Mouse (Mus musculus) heart, embryonic 11.5 days (tissue): ENCODE data around the gene Slc36a1. TPM values are rescaled to one million over a fixed set of nuclear protein-coding genes. Genes with fewer than 3 reads are reported as not detected.

Experiments
- ATAC-seq: fragments of 200-750 bp; cut with Nextera tagmentation; replicated peaks from 2 replicates; pipeline ENCODE4 v1.8.0; 2017; ENCODE audit warnings: moderate library complexity; ENCODE audit not compliant: insufficient number of reproducible peaks, low FRiP score, low TSS enrichment
- H3K27ac ChIP-seq: fragments of 300-500 bp; sonication (generic); 2 replicates; pipeline ENCODE4 v1.5.1; 2014; ENCODE audit warnings: mild to moderate bottlenecking, low read depth, low read length
- H3K27me3 ChIP-seq: fragments of 300-500 bp; sonication (generic); 2 replicates; pipeline ENCODE4 v1.6.1; 2014; ENCODE audit warnings: mild to moderate bottlenecking, low read length, mixed read lengths; ENCODE audit not compliant: control insufficient read depth, insufficient read depth
- H3K36me3 ChIP-seq: fragments of 300-500 bp; sonication (generic); 2 replicates; pipeline ENCODE4 v1.6.1; 2014; ENCODE audit warnings: mild to moderate bottlenecking, low read length, moderate library complexity, mixed read lengths; ENCODE audit not compliant: control insufficient read depth, insufficient read depth
- H3K4me1 ChIP-seq: fragments of 300-500 bp; sonication (generic); 2 replicates; pipeline ENCODE4 v1.6.1; 2014; ENCODE audit warnings: low read length; ENCODE audit not compliant: control insufficient read depth, insufficient read depth
- H3K4me2 ChIP-seq: fragments of 300-500 bp; sonication (generic); 2 replicates; pipeline ENCODE4 v1.6.1; 2014; ENCODE audit warnings: mild to moderate bottlenecking, moderate library complexity
- H3K4me3 ChIP-seq: fragments of 300-500 bp; sonication (generic); 2 replicates; pipeline ENCODE4 v1.5.1; 2014; ENCODE audit warnings: low read depth, low read length
- H3K9ac ChIP-seq: fragments of 300-500 bp; sonication (generic); 2 replicates; pipeline ENCODE4 v1.6.1; 2014; ENCODE audit warnings: mild to moderate bottlenecking, low read depth, low read length, moderate library complexity
- H3K9me3 ChIP-seq: fragments of 300-500 bp; sonication (generic); replicated peaks from 2 replicates; pipeline ENCODE4 v1.6.1; 2016; ENCODE audit warnings: low read length; ENCODE audit not compliant: control insufficient read depth
- WGBS: fragments of 180-500 bp; shearing (Covaris S2); extraction: QIAGEN DNeasy Blood & Tissue Kit; methylation state at CpG from one replicate; pipeline ENCODE4 v1.1.7; 2014; ENCODE audit not compliant: insufficient replicate concordance; 5-methylcytosine and 5-hydroxymethylcytosine counted together
- polyA plus RNA-seq: library from polyadenylated mRNA; unstranded; fragments of >200 nt; fragmentation: Nextera tagmentation; extraction: Ambion mirVana; gene quantifications from 2 replicates; pipeline ENCODE4 v1.2.1, GENCODE M21; 2014

The Slc36a1 gene
- polyA plus RNA-seq, 1 experiment from 2014 or later, result 2.0 TPM

DNA sequence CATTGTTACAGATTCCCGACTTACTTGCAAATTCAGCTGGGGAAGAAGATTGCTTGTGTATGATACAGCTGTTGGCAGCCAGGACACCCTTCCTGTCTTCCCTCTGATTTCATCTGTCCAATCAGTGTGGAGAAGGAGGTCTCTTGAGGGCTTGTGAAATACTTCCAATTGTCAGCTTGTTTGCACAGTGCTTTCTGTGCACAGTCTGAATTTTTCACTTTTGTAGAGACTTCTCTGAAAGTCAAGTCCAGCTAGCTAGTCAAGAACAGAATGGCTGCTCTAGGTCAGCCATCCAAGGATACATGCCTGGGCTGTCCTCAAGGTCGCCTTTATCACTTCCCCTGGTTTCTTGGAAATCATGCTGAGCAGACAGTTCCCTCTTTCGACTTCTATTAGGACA is 10.8 kb downstream of the Slc36a1 start:
- 62% methylated on average over 3 of the region's 3 CpGs for WGBS
- no peak overlapping the region for H3K4me2 ChIP-seq
- no peak overlapping the region for H3K4me3 ChIP-seq
- no peaks in the 10 kb centered on the region for H3K9me3 ChIP-seq
- H3K27me3 ChIP-seq, result no peaks in the 10 kb centered on the region
- peaks cover 3% of the 10 kb centered on the region; the same call in 1 of the 2 replicates for H3K4me1 ChIP-seq
- H3K36me3 ChIP-seq, result no peaks in the 10 kb centered on the region
- H3K27ac ChIP-seq, result no peak overlapping the region
- no peak for ATAC-seq
- no peak overlapping the region for H3K9ac ChIP-seq

DNA sequence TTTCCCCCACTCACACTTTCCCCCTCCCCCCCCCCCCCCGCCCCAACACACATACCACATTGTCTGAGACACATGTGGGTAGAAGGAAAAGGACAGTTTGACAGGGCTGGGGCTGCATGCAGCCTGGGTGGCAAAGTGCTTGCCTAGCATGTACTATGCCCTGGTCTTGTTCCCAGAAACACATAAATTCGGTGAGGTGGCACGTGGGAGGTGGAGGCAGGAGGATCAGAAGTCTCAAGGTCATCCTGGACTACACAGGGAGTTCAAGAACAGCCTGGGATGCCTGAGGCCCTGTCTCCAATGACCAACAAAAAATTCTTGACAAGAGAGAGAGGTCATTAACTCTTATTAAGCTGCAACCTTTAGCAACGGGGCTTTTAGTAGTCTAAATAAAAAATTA is 11.9 kb downstream of the Slc36a1 start:
- no peak for ATAC-seq
- WGBS, result 65% methylated on average over 3 of the region's 4 CpGs
- Histone ChIP-seq H3K4me2 (no peak overlapping the region), H3K36me3 (no peaks in the 10 kb centered on the region), H3K27me3 (no peaks in the 10 kb centered on the region), H3K4me3 (no peak overlapping the region), H3K9ac (no peak overlapping the region), H3K9me3 (no peaks in the 10 kb centered on the region), H3K27ac (no peak overlapping the region), H3K4me1 (peaks cover 3% of the 10 kb centered on the region; the same call in 1 of the 2 replicates)

DNA sequence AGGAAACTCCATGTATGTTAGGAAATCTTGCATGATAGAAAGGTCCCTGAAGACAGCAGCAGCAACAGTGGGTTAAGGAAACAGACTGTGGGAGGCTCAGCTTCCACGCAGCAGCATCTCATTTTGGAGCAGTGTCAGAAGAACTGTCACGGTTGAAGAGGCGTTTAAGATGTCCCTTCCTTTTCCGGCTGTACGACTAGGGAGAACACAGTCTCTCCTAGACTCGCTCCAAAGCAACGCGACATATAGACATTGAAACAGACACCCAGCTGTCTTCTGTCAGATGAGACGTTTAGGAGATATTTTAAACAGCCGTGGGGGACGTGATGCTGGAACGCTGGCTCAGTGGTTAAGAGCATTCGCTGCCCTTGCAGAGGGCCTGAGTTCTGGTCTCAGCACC is 12.7 kb downstream of the Slc36a1 start:
- Histone ChIP-seq H3K9me3 (no peaks in the 10 kb centered on the region), H3K4me3 (no peak overlapping the region), H3K27me3 (no peaks in the 10 kb centered on the region), H3K4me2 (no peak overlapping the region), H3K9ac (no peak overlapping the region), H3K36me3 (0 out of 2 replicates have a peak, but pooled peaks cover 2% of the 10 kb centered on the region), H3K4me1 (peaks cover 3% of the 10 kb centered on the region; the same call in 1 of the 2 replicates), H3K27ac (no peak overlapping the region)
- WGBS, result 73% methylated on average over 13 of the region's 13 CpGs
- ATAC-seq, result no peak

DNA sequence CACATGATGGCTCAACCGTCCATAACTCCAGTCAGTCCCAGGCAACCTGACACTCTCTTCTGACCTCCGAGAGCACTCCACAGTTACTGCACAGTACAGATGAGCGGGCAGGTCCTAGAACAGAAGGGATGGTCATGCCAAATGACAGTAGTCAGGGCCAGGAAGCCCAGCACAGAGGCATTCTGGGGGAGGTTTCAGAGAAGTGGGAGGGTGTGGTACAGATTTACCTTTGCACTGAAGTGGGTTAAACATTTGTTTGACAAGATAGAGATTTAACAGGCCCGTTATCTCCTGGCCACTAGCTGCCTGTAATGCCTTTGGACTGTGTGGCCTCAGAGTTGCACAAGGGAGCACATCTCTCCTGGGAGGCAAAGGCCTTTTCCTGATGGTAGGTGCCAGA is 13.3 kb downstream of the Slc36a1 start:
- no peak overlapping the region for H3K27ac ChIP-seq
- 56% methylated on average over 4 of the region's 4 CpGs for WGBS
- H3K36me3 ChIP-seq, result 0 out of 2 replicates have a peak, but pooled peaks cover 3% of the 10 kb centered on the region
- no peaks in the 10 kb centered on the region for H3K9me3 ChIP-seq
- H3K4me2 ChIP-seq, result no peak overlapping the region
- peaks cover 3% of the 10 kb centered on the region; the same call in 1 of the 2 replicates for H3K4me1 ChIP-seq
- H3K27me3 ChIP-seq, result no peaks in the 10 kb centered on the region
- no peak overlapping the region for H3K4me3 ChIP-seq
- H3K9ac ChIP-seq, result no peak overlapping the region
- no peak for ATAC-seq

GRCm38 (mm10) chr11:55217880-55218279 is 13.7 kb downstream of the Slc36a1 start:
- WGBS, result 70% methylated on average over 7 of the region's 7 CpGs
- Histone ChIP-seq H3K4me3 (no peak overlapping the region), H3K9me3 (no peaks in the 10 kb centered on the region), H3K36me3 (0 out of 2 replicates have a peak, but pooled peaks cover 3% of the 10 kb centered on the region), H3K4me1 (peaks cover 3% of the 10 kb centered on the region; the same call in 1 of the 2 replicates), H3K9ac (no peak overlapping the region), H3K4me2 (no peak overlapping the region), H3K27me3 (no peaks in the 10 kb centered on the region), H3K27ac (no peak overlapping the region)
- no peak for ATAC-seq

DNA sequence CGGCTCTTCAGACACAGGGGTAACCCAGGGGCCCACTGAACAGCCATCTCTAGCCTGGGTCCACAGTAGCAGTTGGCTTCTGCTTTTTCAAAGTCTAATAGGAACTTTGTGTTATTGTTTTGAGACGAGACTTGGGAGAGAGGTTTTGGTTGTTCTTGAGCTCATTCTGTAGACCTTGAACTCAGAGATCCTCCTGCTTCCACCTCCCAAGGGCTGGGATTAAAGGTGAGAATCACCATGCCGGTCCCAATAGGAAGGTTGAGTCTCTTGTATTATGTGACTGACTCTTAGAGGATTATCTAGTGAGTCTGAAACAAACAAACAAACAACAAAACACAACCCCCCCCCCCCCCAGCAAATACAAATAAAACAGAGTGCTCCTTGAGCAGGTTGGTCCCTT is 14.3 kb downstream of the Slc36a1 start:
- WGBS, result 81% methylated on average over 3 of the region's 3 CpGs
- peaks cover 3% of the 10 kb centered on the region; the same call in 1 of the 2 replicates for H3K36me3 ChIP-seq
- no peaks in the 10 kb centered on the region for H3K27me3 ChIP-seq
- H3K4me3 ChIP-seq, result no peak overlapping the region
- H3K4me2 ChIP-seq, result no peak overlapping the region
- peaks cover 3% of the 10 kb centered on the region; the same call in 1 of the 2 replicates for H3K4me1 ChIP-seq
- no peak overlapping the region for H3K9ac ChIP-seq
- H3K27ac ChIP-seq, result no peak overlapping the region
- ATAC-seq, result no peak
- no peaks in the 10 kb centered on the region for H3K9me3 ChIP-seq

DNA sequence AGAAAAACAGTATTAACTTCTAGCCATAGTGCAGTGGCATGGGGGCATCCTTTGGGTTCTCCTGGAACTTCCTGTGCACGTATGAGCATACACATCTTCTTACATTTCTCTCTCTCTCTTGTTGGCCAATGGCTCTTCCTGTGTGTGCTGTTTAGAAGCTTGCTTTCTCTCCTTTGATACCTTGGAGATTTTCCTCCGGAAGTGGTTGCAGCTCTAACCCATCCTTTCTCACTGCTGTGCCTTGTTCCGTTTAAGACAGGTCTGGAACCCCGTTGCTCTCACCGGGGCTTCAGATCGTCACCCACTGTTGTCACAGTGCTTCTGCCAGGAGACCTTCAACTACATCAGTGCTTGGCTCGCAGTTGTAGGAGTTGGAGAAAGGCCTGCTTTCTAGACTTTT is 17.2 kb downstream of the Slc36a1 start:
- no peak overlapping the region for H3K9ac ChIP-seq
- no peak for ATAC-seq
- no peak overlapping the region for H3K4me2 ChIP-seq
- no peak overlapping the region for H3K4me3 ChIP-seq
- H3K36me3 ChIP-seq, result peaks cover 6% of the 10 kb centered on the region; the same call in 1 of the 2 replicates
- 80% methylated on average over 7 of the region's 7 CpGs for WGBS
- no peaks in the 10 kb centered on the region for H3K27me3 ChIP-seq
- peaks cover 3% of the 10 kb centered on the region; the same call in 1 of the 2 replicates for H3K4me1 ChIP-seq
- no peaks in the 10 kb centered on the region for H3K9me3 ChIP-seq
- no peak overlapping the region for H3K27ac ChIP-seq

DNA sequence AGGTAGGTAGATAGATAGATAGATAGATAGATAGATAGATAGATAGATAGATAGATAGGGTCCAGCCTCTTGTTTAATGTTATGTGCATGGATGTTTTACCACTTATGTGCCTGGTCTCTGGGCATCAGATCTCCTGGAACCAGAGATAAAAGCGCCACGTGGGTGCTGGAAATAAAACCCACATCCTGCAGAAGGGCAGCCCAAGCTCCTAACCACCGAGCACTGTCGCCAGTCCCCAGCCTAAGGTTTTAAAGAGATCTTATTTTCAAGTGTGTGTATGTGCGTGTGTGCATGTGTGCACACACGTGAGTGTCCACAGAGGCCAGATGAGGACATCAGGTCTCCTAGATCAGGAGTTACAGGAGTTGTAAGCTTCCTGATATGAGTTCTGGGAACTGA is 26.9 kb downstream of the Slc36a1 start:
- 84% methylated on average over 6 of the region's 6 CpGs for WGBS

DNA sequence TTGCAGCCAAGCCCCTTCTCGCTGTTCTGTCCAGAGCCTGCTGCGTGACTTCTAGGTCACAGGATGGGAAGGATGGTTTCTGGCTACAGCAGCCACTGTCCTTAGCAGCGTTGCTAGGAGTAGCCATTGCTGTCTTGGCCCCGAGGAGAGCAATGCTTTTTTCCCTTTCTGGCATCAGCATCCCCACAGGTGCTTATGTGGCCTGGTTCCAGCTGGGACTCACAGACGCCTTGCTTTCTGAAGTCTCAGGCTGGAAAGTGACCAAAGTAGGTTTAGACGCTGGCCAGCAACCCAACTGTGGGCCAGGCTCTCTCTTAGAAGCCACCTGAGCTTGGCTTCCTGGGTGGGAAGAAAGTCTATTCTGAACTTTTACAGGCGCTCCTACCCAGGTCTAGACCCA is 30.1 kb downstream of the Slc36a1 start:
- no peak for ATAC-seq
- Histone ChIP-seq H3K27ac (no peak overlapping the region), H3K9me3 (no peaks in the 10 kb centered on the region), H3K36me3 (no peaks in the 10 kb centered on the region), H3K27me3 (no peaks in the 10 kb centered on the region), H3K4me3 (no peak overlapping the region), H3K4me1 (no peaks in the 10 kb centered on the region), H3K4me2 (no peak overlapping the region), H3K9ac (no peak overlapping the region)
- 80% methylated on average over 7 of the region's 7 CpGs for WGBS

More for the DNA sequence above, 26.9 kb downstream of the Slc36a1 start:
- Histone ChIP-seq H3K27ac (no peak overlapping the region), H3K9me3 (no peaks in the 10 kb centered on the region), H3K4me2 (no peak overlapping the region), H3K4me3 (no peak overlapping the region), H3K27me3 (no peaks in the 10 kb centered on the region), H3K4me1 (no peaks in the 10 kb centered on the region), H3K9ac (no peak overlapping the region), H3K36me3 (no peaks in the 10 kb centered on the region)
- ATAC-seq, result no peak
